Mouse (Mus musculus): ENCODE results near the gene Tmem102. TPM values are rescaled to one million over a fixed set of nuclear protein-coding genes. Genes with fewer than 3 reads are reported as not detected.

The Tmem102 gene
- polyA plus RNA-seq, 1 experiment from 2014 or later: 4.4 TPM

- peak overlapping the region; percentile 56; the same call in 1 of the 2 replicates for H3K9ac ChIP-seq (replicated peaks)
Measured at GRCm38 (mm10) chr11:69795983-69796435, 9.4 kb downstream of the Tmem102 start.

GRCm38 (mm10) chr11:69795168-69795982, 10.0 kb downstream of the Tmem102 start, which contains the start of gene Chrnb1:
Gene Chrnb1, minus strand, starts transcription at chr11:69795943.
- Histone ChIP-seq H3K36me3 (replicated peaks; ENCODE audit: insufficient read depth, low read length) (no peaks in the 10 kb centered on the region), H3K27me3 (ENCODE audit: insufficient read depth, low read length) (peaks cover 18% of the 10 kb centered on the region), H3K9ac (replicated peaks) (peak within 1 kb of the TSS; percentile 56), H3K9me3 (ENCODE audit: low read length) (no peaks in the 10 kb centered on the region), H3K4me3 (ENCODE audit: low read depth, low read length) (peak within 1 kb of the TSS; percentile 51), H3K4me2 (ENCODE audit: low read depth, low read length) (peak within 1 kb of the TSS; percentile 91), H3K4me1 (ENCODE audit: insufficient read depth) (peaks cover 15% of the 10 kb centered on the region), H3K27ac (ENCODE audit: low read depth) (0 out of 2 replicates have a peak within 1 kb of the TSS, but pooled peaks have one; percentile 13)
- TF ChIP-seq CTCF (IDR thresholded peaks at IDR 0.05; ENCODE audit: low read depth): peak; percentile 17
- TF ChIP-seq EP300 (IDR thresholded peaks at IDR 0.05; ENCODE audit: low read depth): no peak
- peak; percentile 95 for DNase-seq
- ATAC-seq: peak; percentile 100
- WGBS (ENCODE audit: insufficient replicate concordance): under 1% methylated on average over 52 of the region's 52 CpGs

More at GRCm38 (mm10) chr11:69795983-69796435, 9.4 kb downstream of the Tmem102 start:
- peak overlapping the region; percentile 51 for H3K4me3 ChIP-seq (ENCODE audit: low read depth, low read length)
- H3K4me2 ChIP-seq (ENCODE audit: low read depth, low read length): peak overlapping the region; percentile 91
- no peaks in the 10 kb centered on the region for H3K36me3 ChIP-seq (replicated peaks; ENCODE audit: insufficient read depth, low read length)
- 4% methylated on average over 13 of the region's 13 CpGs for WGBS (ENCODE audit: insufficient replicate concordance)
- ATAC-seq (no peak), DNase-seq (no peak)
- H3K9me3 ChIP-seq (ENCODE audit: low read length): no peaks in the 10 kb centered on the region
- peaks cover 24% of the 10 kb centered on the region for H3K27me3 ChIP-seq (ENCODE audit: insufficient read depth, low read length)
- H3K4me1 ChIP-seq (ENCODE audit: insufficient read depth): peaks cover 21% of the 10 kb centered on the region
- no peak for TF ChIP-seq CTCF (IDR thresholded peaks at IDR 0.05; ENCODE audit: low read depth)
- TF ChIP-seq EP300 (IDR thresholded peaks at IDR 0.05; ENCODE audit: low read depth): no peak
- H3K27ac ChIP-seq (ENCODE audit: low read depth): no peak overlapping the region

- WGBS (ENCODE audit: insufficient replicate concordance): 63% methylated on average over 5 of the region's 5 CpGs
- no peak for DNase-seq
- H3K27me3 ChIP-seq (ENCODE audit: insufficient read depth, low read length): peaks cover 3% of the 10 kb centered on the region
Measured at GRCm38 (mm10) chr11:69793429-69793828, 12.0 kb downstream of the Tmem102 start.

GRCm38 (mm10) chr11:69791420-69791819, 14.0 kb downstream of the Tmem102 start:
- Histone ChIP-seq H3K4me1 (ENCODE audit: insufficient read depth) (peaks cover 16% of the 10 kb centered on the region), H3K27ac (ENCODE audit: low read depth) (no peak overlapping the region), H3K27me3 (ENCODE audit: insufficient read depth, low read length) (no peaks in the 10 kb centered on the region; the same call in 1 of the 2 replicates), H3K9ac (replicated peaks) (no peak overlapping the region), H3K36me3 (replicated peaks; ENCODE audit: insufficient read depth, low read length) (no peaks in the 10 kb centered on the region), H3K4me2 (ENCODE audit: low read depth, low read length) (no peak overlapping the region), H3K4me3 (ENCODE audit: low read depth, low read length) (no peak overlapping the region), H3K9me3 (ENCODE audit: low read length) (no peaks in the 10 kb centered on the region)
- DNase-seq (no peak), ATAC-seq (no peak)
- WGBS (ENCODE audit: insufficient replicate concordance): 60% methylated on average over 5 of the region's 5 CpGs
- TF ChIP-seq CTCF (IDR thresholded peaks at IDR 0.05; ENCODE audit: low read depth) (no peak), EP300 (IDR thresholded peaks at IDR 0.05; ENCODE audit: low read depth) (no peak)

More at GRCm38 (mm10) chr11:69793429-69793828, 12.0 kb downstream of the Tmem102 start:
- ATAC-seq: no peak
- no peak overlapping the region for H3K4me2 ChIP-seq (ENCODE audit: low read depth, low read length)
- peaks cover 16% of the 10 kb centered on the region for H3K4me1 ChIP-seq (ENCODE audit: insufficient read depth)
- no peak overlapping the region for H3K4me3 ChIP-seq (ENCODE audit: low read depth, low read length)
- H3K9ac ChIP-seq (replicated peaks): no peak overlapping the region
- TF ChIP-seq CTCF (IDR thresholded peaks at IDR 0.05; ENCODE audit: low read depth): no peak
- H3K36me3 ChIP-seq (replicated peaks; ENCODE audit: insufficient read depth, low read length): no peaks in the 10 kb centered on the region
- no peak overlapping the region for H3K27ac ChIP-seq (ENCODE audit: low read depth)
- no peaks in the 10 kb centered on the region for H3K9me3 ChIP-seq (ENCODE audit: low read length)

- H3K27ac ChIP-seq (ENCODE audit: low read depth): no peak overlapping the region
- no peaks in the 10 kb centered on the region for H3K9me3 ChIP-seq (ENCODE audit: low read length)
- peak; percentile 40; the same call in 1 of the 2 replicates for ATAC-seq
- H3K27me3 ChIP-seq (ENCODE audit: insufficient read depth, low read length): no peaks in the 10 kb centered on the region
- no peak overlapping the region for H3K4me3 ChIP-seq (ENCODE audit: low read depth, low read length)
- no peaks in the 10 kb centered on the region for H3K36me3 ChIP-seq (replicated peaks; ENCODE audit: insufficient read depth, low read length)
- no peak overlapping the region for H3K9ac ChIP-seq (replicated peaks)
- H3K4me1 ChIP-seq (ENCODE audit: insufficient read depth): peaks cover 14% of the 10 kb centered on the region
- DNase-seq: no peak
- no peak overlapping the region for H3K4me2 ChIP-seq (ENCODE audit: low read depth, low read length)
- 56% methylated on average over 5 of the region's 5 CpGs for WGBS (ENCODE audit: insufficient replicate concordance)
- TF ChIP-seq CTCF (IDR thresholded peaks at IDR 0.05; ENCODE audit: low read depth) (no peak), EP300 (IDR thresholded peaks at IDR 0.05; ENCODE audit: low read depth) (no peak)
Measured at GRCm38 (mm10) chr11:69789431-69789830, 16.0 kb downstream of the Tmem102 start.

- H3K27ac ChIP-seq (ENCODE audit: low read depth): no peak overlapping the region
- no peak overlapping the region for H3K4me3 ChIP-seq (ENCODE audit: low read depth, low read length)
- no peaks in the 10 kb centered on the region for H3K36me3 ChIP-seq (replicated peaks; ENCODE audit: insufficient read depth, low read length)
- WGBS (ENCODE audit: insufficient replicate concordance): 84% methylated on average over 5 of the region's 5 CpGs
- no peak overlapping the region for H3K4me2 ChIP-seq (ENCODE audit: low read depth, low read length)
- H3K9me3 ChIP-seq (ENCODE audit: low read length): no peaks in the 10 kb centered on the region
- TF ChIP-seq EP300 (IDR thresholded peaks at IDR 0.05; ENCODE audit: low read depth) (no peak), CTCF (IDR thresholded peaks at IDR 0.05; ENCODE audit: low read depth) (no peak)
- H3K4me1 ChIP-seq (ENCODE audit: insufficient read depth): peaks cover 17% of the 10 kb centered on the region
- H3K27me3 ChIP-seq (ENCODE audit: insufficient read depth, low read length): 0 out of 2 replicates have a peak, but pooled peaks cover under 1% of the 10 kb centered on the region
- no peak overlapping the region for H3K9ac ChIP-seq (replicated peaks)
- no peak for ATAC-seq
- no peak for DNase-seq
Measured at GRCm38 (mm10) chr11:69787306-69787705, 18.1 kb downstream of the Tmem102 start.
